Mouse (Mus musculus): ENCODE results near the gene Arrb2. TPM values are rescaled to one million over a fixed set of nuclear protein-coding genes. Genes with fewer than 3 reads are reported as not detected.
"Not testable (repeated sequence)": the region's sequence is repeated elsewhere in the genome, so short reads cannot be mapped to it uniquely, and the experiment has no call there.

The Arrb2 gene
- 10 to 100 TPM; 12.0 to 12.7 TPM for total RNA-seq (2021)

DNA sequence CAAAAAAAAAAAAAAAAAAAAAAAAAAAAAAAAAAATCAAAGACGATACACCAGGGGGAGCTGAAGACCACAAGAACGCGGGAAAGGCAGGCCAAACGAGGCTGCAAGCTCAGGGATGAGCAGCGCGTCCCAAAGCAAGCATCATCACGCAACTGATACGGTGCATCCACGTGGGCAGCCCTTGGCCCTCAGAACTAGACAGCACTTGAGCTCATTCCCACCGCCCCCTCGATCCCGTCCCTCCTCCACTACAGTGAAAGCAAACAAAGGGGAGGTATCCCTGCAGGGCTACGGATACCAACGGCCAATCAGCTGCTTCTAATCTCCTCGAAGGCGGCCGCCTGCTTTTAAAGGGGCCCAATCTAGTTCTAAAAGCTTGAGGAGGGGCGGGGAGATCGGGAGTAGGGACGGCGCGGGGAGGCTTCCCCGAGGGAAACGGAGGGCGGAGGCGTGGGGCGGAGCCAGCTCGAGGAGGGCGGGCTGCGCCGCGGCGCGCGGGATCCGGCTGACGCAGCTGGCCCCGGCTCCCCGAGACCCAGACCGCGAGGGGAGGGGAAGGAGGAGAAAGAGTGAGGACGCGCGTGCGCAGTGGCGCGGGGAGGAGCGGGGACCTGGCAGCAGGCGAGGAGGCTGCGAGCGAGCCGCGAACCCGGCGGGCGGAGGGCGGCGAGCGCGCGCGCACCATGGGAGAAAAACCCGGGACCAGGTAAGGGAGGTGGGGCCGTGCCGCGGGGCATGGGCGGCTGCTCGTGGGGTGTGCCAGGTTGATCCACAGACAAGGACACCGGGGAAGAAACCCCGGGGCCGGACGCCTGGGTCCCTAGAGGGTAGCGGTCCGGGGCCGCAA lies at the start of gene Arrb2:
TSS of gene Arrb2 (plus strand) at position 588 of the 847 bp plus-strand sequence.
- peak; percentile 99 for DNase-seq

GRCm38 (mm10) chr11:70384136-70384535 lies 48.3 kb upstream of the Arrb2 start:
- no peak for DNase-seq

DNA sequence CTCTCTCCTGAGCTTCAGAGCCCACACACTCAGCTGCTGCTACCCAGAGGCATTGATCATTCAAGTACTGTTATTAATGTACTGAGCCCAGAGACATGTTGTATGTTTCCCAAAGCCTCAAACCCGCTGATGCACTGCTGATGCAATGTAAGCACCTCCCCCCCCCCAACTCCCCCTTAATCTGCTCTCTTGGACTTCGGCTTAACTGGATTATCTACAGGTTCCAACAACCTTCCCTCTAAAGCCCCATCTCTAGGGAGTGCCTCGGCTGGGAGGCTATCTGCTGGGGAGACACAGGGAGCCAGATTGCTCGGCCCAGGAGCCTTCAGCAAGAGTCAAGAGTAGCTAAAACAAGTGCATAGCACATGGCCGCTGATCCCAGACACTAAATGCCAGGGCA lies 45.0 kb upstream of the Arrb2 start:
- no peak for DNase-seq

- DNase-seq = peak; percentile 30
Measured at GRCm38 (mm10) chr11:70389421-70389820, 43.0 kb upstream of the Arrb2 start.

DNA sequence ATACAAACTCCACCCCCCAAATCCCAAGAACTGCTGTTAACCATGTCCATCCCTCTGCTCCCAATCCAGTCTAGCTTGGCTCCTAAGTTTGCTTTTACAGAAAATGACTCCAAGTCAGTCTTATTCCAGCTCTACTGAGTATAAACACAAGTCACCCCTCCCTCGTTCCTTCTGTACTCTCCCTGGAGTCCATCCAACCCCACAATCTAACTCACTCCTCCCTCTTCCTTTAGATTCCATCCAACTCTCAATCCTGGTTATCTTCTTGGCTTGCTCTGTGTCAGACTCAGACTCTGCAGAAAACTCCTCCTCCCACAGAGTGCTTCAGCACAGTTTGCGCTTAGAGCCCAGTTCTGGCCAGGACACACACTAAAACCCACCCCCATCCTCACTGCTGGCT lies 28.8 kb upstream of the Arrb2 start:
- peak; percentile 49 for DNase-seq

- peak; percentile 93 for DNase-seq
Measured at GRCm38 (mm10) chr11:70409594-70410296, 22.7 kb upstream of the Arrb2 start, which contains the start of gene Pelp1. Gene Pelp1 (minus strand): TSS chr11:70410031.

DNA sequence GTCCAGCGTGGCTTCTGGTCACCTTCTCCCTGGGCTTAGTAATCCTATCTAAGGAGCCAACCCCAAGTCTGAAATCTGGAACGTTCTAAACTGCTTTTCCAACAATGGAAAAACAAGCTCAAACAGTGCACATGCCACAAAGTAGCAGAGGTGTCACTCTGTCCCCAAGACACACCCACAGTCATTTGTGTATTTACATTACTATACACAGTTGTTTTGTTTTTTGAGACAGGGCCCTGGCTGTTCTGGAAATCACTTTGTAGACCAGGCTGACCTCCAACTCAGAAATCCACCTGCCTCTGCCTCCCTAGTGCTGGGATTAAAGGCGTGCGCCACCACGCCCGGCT lies 22.2 kb upstream of the Arrb2 start:
- no peak for DNase-seq

DNA sequence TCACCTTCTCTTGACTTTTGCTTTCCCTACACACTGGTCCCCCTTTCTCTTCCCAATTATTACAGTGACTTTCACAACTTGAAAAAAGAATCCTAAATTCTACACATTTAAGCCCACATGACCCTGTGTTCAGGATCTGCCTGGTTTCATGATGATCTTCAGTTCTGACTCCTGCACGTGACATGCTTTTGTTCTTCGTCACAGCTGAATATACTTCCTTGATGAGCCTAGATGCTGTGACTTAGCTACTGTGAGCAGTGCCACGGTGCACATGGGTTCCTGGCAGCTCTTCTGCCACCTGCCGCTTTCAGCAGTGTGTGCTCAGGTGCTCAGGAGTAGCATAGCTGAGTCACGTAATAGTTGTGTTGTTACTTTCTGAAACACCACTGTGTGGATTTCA lies 19.8 kb upstream of the Arrb2 start:
- DNase-seq = no peak

DNA sequence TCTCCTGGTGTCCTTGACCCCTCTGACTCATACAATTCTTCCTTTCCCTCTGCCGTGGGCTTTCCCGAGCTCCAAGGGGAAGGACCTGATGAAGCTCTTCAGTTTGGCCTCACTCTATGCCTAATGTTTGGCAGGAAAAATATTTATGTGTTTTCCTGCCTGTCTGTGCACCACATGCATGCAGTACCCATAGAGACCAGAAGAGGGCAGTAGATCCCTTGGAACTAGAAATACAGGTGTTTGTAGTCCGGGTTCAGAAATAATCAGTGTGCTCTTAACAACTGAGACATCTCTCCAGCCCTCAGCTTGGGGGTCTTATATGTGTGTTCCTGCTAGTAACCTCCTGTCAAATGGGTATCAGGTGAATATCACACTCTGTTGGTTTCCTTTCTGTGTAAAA lies 18.5 kb upstream of the Arrb2 start:
- peak; percentile 84 for DNase-seq

DNA sequence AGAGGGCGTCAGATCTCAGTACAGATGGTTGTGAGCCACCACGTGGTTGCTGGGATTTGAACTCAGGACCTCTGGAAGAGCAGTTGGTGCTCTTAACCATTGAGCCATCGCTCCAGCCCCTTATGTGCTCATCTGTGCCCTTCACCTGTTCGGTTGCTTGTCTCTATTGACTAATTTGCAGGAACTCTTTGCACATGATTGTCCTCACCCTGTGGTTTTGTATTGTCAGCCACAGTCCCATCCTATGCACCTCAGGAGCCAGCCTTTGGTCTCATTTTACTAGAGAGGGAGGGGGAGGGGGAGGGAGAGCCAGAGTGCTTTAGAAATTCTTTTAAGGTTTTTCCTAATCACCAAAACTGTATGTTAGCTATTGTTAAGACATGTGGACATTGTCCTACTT lies 14.2 kb upstream of the Arrb2 start:
- no peak for DNase-seq

DNA sequence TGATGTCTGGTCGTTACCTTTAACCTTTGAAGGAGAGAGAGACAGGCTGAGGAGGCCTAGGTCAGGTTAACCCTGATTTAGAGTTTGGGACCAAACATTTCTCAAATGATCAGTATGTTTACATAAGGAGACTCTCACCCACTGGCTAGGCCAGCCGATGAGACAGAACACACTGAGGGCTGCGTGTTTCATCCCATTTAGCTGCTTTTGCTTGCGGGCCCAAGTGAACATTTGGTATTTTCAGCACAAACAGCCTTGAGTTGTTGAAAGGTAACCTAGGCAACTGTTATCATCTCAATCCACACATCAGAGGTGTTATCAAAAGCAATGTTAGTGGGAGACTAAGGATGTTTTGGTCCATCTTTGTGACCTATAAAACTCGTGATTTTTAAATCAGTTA lies 12.9 kb upstream of the Arrb2 start:
- DNase-seq = no peak

DNA sequence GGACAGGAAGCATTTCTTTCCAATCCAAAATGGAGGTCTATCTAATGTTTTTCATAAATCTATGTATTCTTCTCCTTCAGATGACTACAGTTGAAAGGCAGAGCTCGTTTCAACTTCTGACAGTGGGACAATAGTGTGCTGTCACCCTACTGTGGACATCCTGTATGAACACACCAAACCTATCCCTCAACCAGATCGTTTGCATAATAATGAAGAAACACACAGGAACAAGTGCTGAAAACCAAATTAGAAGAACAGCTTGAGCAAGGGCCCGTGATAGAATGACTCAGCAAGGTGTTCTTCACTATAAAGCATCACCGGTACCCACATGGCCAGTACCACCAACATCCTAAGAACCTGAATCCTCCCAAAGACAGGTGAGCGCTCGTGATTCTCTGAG lies 5.8 kb upstream of the Arrb2 start:
- DNase-seq = not testable (repeated sequence)

- DNase-seq = no peak
Measured at GRCm38 (mm10) chr11:70431574-70431973, 861 bp upstream of the Arrb2 start.

DNA sequence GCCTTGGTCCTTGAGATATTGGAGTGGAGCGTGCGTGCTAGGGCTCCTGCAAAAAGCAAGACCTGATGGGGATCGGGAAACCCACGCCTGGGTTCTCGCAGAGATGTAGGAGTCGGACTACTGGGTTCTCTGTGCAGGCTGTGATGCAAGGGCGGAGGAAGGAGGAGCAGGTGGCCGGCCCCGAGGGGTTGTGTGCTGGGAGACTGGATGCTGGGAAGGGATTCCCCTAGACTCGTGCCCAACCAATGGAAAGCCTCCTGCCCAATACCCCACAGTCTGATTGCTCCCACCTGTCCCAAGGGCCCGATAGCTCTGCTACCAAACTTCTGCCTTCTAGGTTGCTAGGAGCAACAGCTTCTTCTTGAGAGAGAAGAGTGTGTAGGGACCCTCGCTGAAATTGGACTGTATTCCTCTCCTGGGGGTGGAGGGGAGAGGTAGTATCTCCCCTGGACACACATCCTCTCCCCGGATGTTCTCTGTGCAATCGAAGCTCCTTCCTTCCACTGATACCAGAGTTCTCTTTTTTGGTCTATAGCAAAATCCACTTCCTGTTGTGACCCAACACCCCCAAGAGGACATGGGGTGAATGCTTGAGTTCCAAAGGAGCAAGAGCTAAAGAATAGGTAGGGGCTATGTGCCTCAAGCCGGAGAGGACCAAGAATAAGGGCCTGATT lies 597 bp downstream of the Arrb2 start:
- DNase-seq = no peak

DNA sequence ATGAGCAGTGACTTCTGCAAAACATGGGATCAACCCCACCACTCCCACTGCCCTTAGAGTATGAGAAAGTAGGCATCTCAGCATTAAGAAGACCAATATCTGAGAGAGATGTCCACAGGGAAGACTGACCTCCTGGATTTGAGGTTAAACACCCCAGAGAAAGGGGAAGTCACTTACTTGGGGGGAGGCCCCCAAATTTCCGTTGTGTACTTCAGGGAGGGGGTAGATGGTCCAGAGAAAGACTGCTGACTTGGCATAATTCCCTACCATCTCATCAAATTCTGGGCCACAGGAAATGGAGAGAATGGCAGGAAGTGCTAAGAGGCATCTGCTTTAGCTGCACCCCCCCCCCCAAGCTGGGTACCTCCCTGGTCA lies 1.1 kb downstream of the Arrb2 start:
- no peak for DNase-seq

DNA sequence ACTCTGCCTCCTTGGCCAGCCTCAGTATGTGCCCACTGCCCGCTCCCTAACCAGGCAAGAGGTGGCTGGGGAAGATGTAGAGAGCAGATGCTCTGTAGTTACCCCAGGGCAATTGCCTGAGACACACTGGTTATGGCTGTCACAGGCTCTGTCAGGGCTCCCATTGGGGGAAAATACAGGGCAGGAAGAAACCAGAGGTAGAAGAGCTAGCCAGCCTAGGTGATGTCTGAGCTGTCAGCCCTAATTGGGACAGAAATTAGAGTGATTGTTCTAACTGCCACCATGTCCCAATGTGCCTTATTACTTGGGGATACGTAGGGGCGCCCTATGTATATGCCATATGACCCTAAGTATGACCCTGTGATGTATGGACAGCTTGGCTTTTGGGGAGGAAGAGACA lies 1.5 kb downstream of the Arrb2 start:
- DNase-seq = no peak

- DNase-seq = no peak
Measured at GRCm38 (mm10) chr11:70435476-70435875, 3.0 kb downstream of the Arrb2 start.

DNA sequence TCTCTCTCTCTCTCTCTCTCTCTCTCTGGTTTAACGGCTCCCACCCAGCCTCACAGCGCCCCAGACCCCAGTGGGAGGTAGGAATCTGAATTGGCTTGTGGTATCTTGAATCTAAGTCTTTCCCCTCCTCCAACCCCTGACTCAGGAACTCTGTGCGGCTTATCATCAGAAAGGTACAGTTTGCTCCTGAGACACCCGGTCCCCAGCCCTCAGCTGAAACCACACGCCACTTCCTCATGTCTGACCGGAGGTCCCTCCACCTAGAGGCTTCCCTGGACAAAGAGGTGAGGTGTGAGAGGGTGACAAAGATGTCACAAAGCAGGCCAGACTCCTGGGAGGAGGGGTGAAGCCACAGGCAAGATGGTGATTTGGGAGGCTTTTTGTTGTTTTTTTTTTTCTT lies 5.0 kb downstream of the Arrb2 start:
- DNase-seq = no peak

DNA sequence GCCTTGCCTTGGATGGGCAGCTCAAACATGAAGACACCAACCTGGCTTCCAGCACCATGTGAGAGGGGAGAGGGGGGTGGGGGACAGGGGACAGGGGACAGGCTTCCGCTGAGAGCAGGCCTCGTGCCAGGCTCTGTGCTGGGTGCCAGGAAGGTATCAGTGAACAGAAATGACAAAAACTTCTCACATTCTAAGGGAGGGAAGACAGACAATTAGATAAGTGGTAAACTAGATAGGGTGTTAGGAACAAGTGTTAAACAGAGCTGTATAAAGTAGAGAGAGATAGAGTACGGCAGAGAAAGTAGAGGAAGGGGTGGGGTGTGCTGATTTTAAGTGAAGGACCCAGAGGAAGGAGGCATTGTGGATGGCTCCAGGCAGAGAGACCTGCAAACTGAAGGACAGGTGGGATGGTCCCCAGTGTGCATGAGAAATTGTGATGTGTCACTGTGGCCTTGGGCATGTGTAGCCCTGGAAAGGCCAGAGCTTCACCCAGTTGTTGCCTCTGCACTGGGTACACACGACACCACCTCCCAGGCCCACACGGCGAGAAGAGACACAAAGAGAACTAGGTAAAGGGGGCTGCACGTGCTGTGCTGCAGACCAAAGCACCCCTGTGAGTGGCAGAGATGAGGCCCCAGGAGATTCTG lies 6.4 kb downstream of the Arrb2 start:
- no peak for DNase-seq

GRCm38 (mm10) chr11:70440637-70441036 lies 8.2 kb downstream of the Arrb2 start:
- no peak for DNase-seq

GRCm38 (mm10) chr11:70441882-70442281 lies 9.4 kb downstream of the Arrb2 start:
- no peak for DNase-seq

DNA sequence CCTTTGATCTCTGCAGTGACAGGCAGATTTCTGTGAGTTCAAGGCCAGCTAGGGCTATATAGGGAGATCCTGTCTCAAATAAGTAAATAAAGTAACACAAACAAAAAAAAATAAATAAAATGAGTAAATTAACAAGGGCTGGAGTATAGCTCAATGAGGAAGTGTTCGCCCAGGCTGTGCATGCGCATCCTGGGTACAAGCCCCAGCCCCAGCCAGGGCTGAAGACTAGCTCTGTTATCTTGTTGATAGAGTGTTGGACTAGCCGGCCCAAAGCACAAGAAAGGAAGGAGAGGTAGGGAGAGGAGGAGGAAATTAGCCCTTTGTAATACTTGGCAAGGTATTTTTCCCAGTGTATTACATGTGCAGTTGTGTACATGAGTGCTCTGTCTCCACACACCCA lies 11.5 kb downstream of the Arrb2 start:
- DNase-seq = no peak

GRCm38 (mm10) chr11:70444667-70445066 lies 12.2 kb downstream of the Arrb2 start:
- no peak for DNase-seq

Data from heart, postnatal 4 days (tissue).